In genomic region chr5:142920311-142921073, GRCm38 (mm10) we compare ENCODE assay signal across 8 mouse cellular contexts. TPM values are rescaled to one million over a fixed set of nuclear protein-coding genes. Genes with fewer than 3 reads are reported as not detected.
DNase-seq lines count a peak whose midpoint lies in the region; ATAC-seq and TF ChIP-seq lines count a peak whose summit lies in the region.

No protein-coding gene starts in this region.

- WGBS in intestine, embryonic 15.5 days: 35% methylated on average over 8 of the region's 8 CpGs
- 12% methylated on average over 8 of the region's 8 CpGs for WGBS in lung, adult 2 months

- DNase-seq in 416B (ENCODE audit: low read depth): peak; percentile 99
- peak; percentile 96 for DNase-seq in R1 (ENCODE audit: low read depth, low spot score)
- peak; percentile 89 for DNase-seq in fibroblast of lung, adult 2 months (ENCODE audit: low read depth)
- DNase-seq in lung, adult 2 months: peak; percentile 72
- peak; percentile 85 for DNase-seq in splenic B cell, adult 2 months (ENCODE audit: low read depth, low spot score)
- no peak for DNase-seq in layer of hippocampus, postnatal 36 days
- DNase-seq in layer of hippocampus, adult 18-20 months (ENCODE audit: low spot score in 2 of 2): no peak

- H3K4me3 ChIP-seq in intestine, embryonic 15.5 days (replicated peaks): 0 out of 2 replicates have a peak overlapping the region, but pooled peaks have one; percentile 3
- H3K4me3 ChIP-seq in lung, adult 2 months (replicated peaks; ENCODE audit: extremely low read depth, low read depth, low read length): no peak overlapping the region

- peak; percentile 47; the same call in 1 of the 2 replicates for TF ChIP-seq POLR2A in lung, adult 2 months (IDR thresholded peaks at IDR 0.05; ENCODE audit: borderline replicate concordance, extremely low read depth, low read depth, low read length)

- no peaks in the 10 kb centered on the region for H3K9me3 ChIP-seq in intestine, embryonic 15.5 days

- peaks cover 19% of the 10 kb centered on the region; the same call in 1 of the 2 replicates for H3K4me1 ChIP-seq in intestine, embryonic 15.5 days (replicated peaks)
- peaks cover 13% of the 10 kb centered on the region for H3K4me1 ChIP-seq in lung, adult 2 months (ENCODE audit: control insufficient read depth, insufficient read depth, low read length)

- ATAC-seq in intestine, embryonic 15.5 days: peak; percentile 94

- no peaks in the 10 kb centered on the region for H3K36me3 ChIP-seq in intestine, embryonic 15.5 days
- no peaks in the 10 kb centered on the region for H3K36me3 ChIP-seq in splenic B cell, adult 2 months (ENCODE audit: control insufficient read depth, insufficient read depth, low read length, poor library complexity, severe bottlenecking)

- no peak overlapping the region for H3K9ac ChIP-seq in intestine, embryonic 15.5 days

- H3K4me2 ChIP-seq in intestine, embryonic 15.5 days (replicated peaks): peak overlapping the region; percentile 38

- H3K27me3 ChIP-seq in intestine, embryonic 15.5 days (replicated peaks): no peaks in the 10 kb centered on the region
- no peaks in the 10 kb centered on the region for H3K27me3 ChIP-seq in splenic B cell, adult 2 months (ENCODE audit: control insufficient read depth, insufficient read depth, low read length, poor library complexity, severe bottlenecking)

- no peak for TF ChIP-seq CTCF in lung, adult 2 months (IDR thresholded peaks at IDR 0.05; ENCODE audit: insufficient read depth, low read length)

- peak overlapping the region; percentile 87 for H3K27ac ChIP-seq in intestine, embryonic 15.5 days

RNA-seq across cellular contexts. Expression of gene Actb, which starts 13.9 kb away (rescaled TPM):
- polyA plus RNA-seq in intestine, embryonic 15.5 days (2015; fragmentation: Nextera tagmentation; extraction: Ambion mirVana): 14,579 and 17,104 TPM in 2 replicates
- 5,708 and 6,451 TPM in 2 replicates for polyA plus RNA-seq in lung, adult 2 months (2012; rRNA removed)
- 1,000 to 10,000 TPM; 3,215 to 3,370 TPM for total RNA-seq in layer of hippocampus, postnatal 36 days (2021)
- 1,000 to 10,000 TPM; 3,167 to 3,215 TPM for total RNA-seq in layer of hippocampus, adult 18-20 months (2021)

RNA-seq across cellular contexts. Expression of gene Fbxl18, which starts 25.3 kb away (rescaled TPM):
- 11.1 and 11.4 TPM in 2 replicates for polyA plus RNA-seq in intestine, embryonic 15.5 days (2015; fragmentation: Nextera tagmentation; extraction: Ambion mirVana)
- 21.3 and 22.5 TPM in 2 replicates for polyA plus RNA-seq in lung, adult 2 months (2012; rRNA removed)
- total RNA-seq in layer of hippocampus, postnatal 36 days (2021): 10 to 100 TPM; 37.1 to 41.6 TPM
- 10 to 100 TPM; 33.9 to 37.6 TPM for total RNA-seq in layer of hippocampus, adult 18-20 months (2021)

RNA-seq across cellular contexts. Expression of gene Fscn1, which starts 39.7 kb away (rescaled TPM):
- polyA plus RNA-seq in intestine, embryonic 15.5 days (2015; fragmentation: Nextera tagmentation; extraction: Ambion mirVana): 140 and 170 TPM in 2 replicates
- polyA plus RNA-seq in lung, adult 2 months (2012; rRNA removed): 21.0 and 26.3 TPM in 2 replicates
- total RNA-seq in layer of hippocampus, postnatal 36 days (2021): 100 to 1,000 TPM; 185 to 194 TPM
- total RNA-seq in layer of hippocampus, adult 18-20 months (2021): 100 to 1,000 TPM; 165 to 188 TPM

Comparison
In these comparisons a context has a peak if more than half of its experiments do, and no peak if none do; other contexts are left out.
1. DNase-seq: peak in 416B (single experiment), R1 (single experiment), fibroblast of lung, adult 2 months (single experiment), lung, adult 2 months (single experiment) and splenic B cell, adult 2 months (single experiment); none in layer of hippocampus, postnatal 36 days (0 of 2) and layer of hippocampus, adult 18-20 months (0 of 2).